Mouse (Mus musculus) MEL (cell line): ENCODE measurements around the gene Nucks1.

Experiments
- GATA1 ChIP-seq: IDR thresholded peaks from 2 replicates; pipeline ENCODE4 v1.6.1; 2011; ENCODE audit warnings: low read depth, low read length, improper control_type of control experiment
- USF2 ChIP-seq, 2 experiments: IDR thresholded peaks; 2 replicates each; pipeline ENCODE4 v1.6.1; 2011 to 2012; ENCODE audit warnings: improper control_type of control experiment in 2 of 2, low read length in 2 of 2, borderline replicate concordance in 1 of 2, inconsistent platforms in 1 of 2, low read depth in 1 of 2, mild to moderate bottlenecking in 1 of 2; ENCODE audit not compliant: insufficient read depth in 1 of 2

- no peak for TF ChIP-seq GATA1
- no peak for TF ChIP-seq USF2 (IDR thresholded peaks at IDR 0.05; ENCODE audit: borderline replicate concordance in 1 of 2, insufficient read depth in 1 of 2, low read depth in 1 of 2, low read length in 2 of 2)
Observed at GRCm38 (mm10) chr1:131967336-131967735, 57.0 kb downstream of the Nucks1 start.
